Mouse (Mus musculus) heart, postnatal 0 days (tissue): ENCODE results near the gene Gpatch8.

ENCODE experiments used
- CTCF ChIP-seq: IDR thresholded peaks from 2 replicates; pipeline ENCODE4 v1.5.1; 2016; ENCODE audit warnings: antibody characterized with exemption, control low read depth, low read depth
- EP300 ChIP-seq: IDR thresholded peaks from 2 replicates; pipeline ENCODE4 v1.6.1; 2016; ENCODE audit warnings: antibody characterized with exemption, low read depth

DNA sequence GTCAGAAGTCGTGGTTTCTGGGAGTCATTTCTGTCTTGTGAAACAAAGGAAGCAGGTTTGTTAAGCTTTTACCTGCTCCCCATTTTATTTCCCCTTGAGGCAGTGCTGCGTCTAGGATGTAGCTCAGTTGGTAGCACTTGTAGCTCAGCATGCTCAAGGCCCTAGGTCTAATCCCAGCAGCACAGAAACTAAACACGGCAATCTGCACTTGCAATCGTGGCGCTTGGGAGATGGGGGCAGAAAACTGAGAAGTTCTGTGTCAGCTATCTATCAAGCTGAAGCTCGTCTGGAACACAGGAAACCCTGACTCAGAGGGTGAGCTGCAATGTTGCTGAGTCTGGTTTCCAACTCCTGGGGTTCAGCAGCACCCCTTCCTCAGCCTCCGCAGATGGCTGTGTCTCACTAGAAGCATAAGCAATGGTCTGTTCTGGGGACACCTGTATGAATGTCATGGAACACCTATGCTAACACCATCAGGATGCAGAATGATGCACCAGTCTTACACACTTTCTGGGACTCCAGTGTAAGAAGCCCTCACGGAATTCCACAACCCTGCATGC, 127.1 kb downstream of the Gpatch8 start:
- no peak for TF ChIP-seq EP300
- TF ChIP-seq CTCF: no peak
